Mouse (Mus musculus) central nervous system, embryonic 11.5 days (tissue): Measurements from ENCODE around the gene Obsl1. TPM values are rescaled to one million over a fixed set of nuclear protein-coding genes. Genes with fewer than 3 reads are reported as not detected.

ENCODE experiments used
- polyA plus RNA-seq: library from polyadenylated mRNA; depleted of rRNA; stranded (reverse); fragments of >200 nt; gene quantifications from 2 replicates; pipeline ENCODE4 v1.2.3, GENCODE M21; 2012; rRNA removed

Gene Obsl1
- 96.8 and 109 TPM in 2 replicates for polyA plus RNA-seq

DNA sequence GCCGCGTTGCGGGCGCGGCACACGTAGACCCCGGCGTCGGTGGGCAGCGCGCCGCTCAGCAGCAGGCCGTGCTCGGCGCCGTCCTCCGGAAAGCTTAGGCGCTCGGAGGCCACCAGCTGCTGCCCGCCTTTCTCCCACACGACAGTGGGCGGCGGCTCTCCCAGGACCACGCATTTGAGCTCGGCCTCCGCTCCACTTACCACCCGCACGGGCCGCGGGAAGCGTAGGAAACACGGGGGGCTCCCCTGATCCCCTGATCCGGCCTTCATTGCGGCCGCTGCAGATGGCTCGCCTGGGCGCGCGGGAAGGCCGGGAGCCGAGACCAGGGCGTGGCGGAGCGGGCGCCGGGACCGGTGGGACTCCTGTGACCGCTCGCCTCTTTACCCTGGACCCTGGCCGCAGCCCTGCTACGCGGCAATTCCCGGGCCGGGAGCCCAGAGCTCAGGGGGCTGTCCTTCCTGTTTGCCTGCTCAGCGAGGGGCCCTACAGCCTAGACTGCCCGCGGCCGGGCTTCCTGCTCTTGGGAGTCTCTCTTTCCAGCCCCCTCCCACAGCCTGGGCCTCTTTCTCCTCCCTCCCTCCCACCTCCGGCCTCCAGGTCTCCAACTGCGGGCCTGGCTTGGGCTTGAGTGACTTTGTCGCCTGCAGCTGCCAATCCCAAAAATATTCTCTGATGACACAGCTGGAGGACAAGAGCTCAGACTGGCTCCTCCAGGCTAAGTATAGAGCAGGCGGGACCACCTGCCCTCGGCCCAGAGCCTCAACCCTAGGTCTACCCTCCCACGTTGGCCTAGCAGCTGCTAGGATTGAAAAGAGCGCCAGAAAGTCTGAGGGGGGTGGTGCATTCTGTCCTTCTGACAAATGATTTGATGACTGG is at the start of gene Obsl1:
TSS of gene Obsl1 (minus strand) at position 497 of the 876 bp plus-strand sequence.

GRCm38 (mm10) chr1:75545965-75546956 is 40.0 kb upstream of the Obsl1 start, which contains the start of gene Slc4a3:
Gene Slc4a3 (plus strand): TSS chr1:75546266.

DNA sequence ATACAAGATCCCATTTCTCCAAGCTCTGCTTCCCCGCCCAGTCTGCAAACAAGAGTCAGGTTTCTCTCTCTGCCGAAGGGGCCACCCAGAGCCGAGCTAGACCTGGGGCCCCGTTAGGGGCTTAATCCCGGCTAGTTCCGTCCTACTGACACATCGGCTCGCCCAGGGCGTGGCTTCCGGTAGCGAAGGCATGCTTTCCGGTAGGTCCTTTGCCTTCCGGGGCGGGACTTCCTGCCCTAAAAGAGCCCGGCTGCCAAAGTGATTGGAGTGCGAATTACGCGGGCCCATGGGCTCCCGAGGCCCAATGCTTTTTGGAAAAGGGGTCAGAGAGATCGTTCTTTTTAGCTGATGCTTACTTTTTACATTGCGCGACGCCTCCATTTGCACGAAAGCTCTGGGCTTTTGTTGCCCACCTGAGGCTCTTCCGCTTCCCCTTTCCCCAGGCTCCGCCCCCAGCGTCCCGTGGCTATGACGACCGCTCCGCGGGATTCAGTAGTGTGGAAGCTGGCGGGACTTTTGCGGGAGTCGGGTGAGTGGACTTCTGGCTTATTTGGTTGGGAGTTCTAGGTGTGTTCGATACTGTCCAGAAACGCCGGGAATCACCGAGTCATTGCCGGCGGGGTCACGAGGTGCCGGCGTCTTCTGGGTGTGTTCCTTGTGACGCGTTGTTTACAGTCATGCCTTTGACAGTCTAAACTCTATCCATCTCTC is 15.2 kb upstream of the Obsl1 start, which contains the start of gene Stk11ip:
TSS of gene Stk11ip (plus strand) at position 209 of the 711 bp plus-strand sequence.

DNA sequence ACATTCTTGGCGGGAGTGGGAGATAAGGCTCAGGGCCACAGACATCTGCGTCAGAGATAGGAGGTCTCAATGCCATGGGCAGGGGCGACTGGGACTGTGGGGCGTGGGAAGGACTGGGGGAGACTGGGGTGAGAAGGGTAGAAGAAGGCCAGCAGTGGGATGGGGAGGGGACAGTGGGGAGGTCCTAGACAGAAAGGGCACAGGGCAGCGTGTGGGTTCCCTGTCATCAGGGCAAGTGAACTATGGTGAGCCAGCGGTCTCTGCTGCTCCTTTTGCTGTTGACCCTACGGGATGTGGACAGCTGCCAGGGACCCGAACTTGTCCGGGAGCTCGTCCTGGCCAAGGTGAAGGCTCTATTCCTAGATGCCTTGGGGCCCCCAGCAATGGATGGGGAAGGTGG is 754 bp upstream of the Obsl1 start, which contains the start of gene Inha:
TSS of gene Inha (plus strand) at position 72 of the 400 bp plus-strand sequence.

GRCm38 (mm10) chr1:75478916-75479634 is 27.2 kb downstream of the Obsl1 start, which contains the start of the genes Chpf and Tmem198:
Gene Chpf (minus strand): TSS chr1:75479307.
Gene Tmem198 (plus strand): TSS chr1:75479532.

DNA sequence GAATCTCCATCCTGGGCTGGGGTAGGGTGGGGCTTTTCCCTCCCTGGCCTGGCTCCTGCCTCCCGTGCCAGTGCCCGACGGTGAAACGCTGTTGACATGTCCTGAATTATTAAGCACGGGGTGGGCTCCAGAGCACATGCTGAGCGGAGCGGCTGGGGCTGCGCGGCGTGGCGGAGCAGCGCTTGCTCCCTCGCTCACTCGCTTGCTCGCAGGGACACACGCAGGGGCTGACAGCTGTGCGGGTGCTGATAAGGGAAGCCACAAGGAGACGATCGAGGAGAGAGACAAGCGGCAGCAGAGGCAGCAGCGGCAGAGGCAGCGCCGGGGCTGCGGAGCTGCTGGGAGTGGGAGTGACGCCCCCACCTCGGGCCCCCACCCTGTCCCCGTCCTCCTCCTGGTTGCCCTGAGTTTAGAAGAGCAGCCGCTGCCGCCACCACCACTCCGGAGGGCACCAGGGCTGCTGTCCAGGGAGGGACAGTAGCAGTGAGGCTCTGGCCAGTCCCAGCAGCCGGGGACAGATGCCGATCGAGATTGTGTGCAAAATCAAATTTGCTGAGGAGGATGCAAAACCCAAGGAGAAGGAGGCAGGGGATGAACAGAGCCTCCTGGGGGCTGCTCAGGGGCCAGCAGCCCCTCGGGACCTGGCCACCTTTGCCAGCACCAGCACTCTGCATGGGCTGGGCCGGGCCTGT is 55.8 kb downstream of the Obsl1 start, which contains the start of gene Asic4:
TSS of gene Asic4 (plus strand) at position 123 of the 692 bp plus-strand sequence.

DNA sequence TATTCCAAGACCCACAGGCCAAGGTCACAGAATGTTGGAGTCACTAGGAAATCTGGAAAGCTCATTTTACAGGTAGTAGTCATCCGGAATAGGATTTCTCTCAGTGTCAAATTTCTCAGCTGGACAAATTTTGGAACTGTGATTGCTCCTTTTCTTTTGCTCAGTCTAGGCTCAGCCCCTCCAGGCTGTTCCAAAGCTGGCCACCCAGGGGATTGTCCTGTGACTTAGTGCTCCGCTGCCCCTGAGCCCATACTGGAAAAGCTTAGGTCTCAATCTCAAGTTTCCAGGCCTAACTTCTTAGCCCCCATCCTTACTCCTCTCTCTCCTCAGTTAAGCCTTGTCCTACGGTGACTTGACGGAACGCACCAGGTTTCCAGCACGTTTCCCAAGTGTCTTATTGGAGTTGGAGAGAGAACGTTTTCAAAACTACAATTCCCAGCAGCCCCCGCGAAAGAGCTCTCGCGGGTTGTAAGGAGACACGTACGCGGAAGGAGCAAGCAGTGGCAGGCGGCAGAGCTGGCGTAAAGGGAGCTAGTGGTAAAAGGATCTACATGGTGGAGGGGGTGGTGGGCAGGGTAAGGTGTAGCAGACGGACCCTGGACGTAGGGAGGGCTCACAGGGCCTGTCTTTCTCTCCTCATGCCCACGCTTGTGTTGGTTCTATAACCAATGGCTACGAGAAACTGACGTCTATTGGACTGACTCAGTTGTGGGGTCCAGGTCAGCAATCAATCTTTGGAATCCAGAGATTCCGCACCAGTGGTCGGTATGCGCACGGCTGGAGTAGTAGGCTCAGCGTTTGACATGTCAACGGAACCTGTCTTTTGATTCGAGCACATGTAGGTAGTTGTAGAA is 70.5 kb downstream of the Obsl1 start, which contains the start of gene Gmppa:
TSS of gene Gmppa (plus strand) at position 456 of the 854 bp plus-strand sequence.

Other genes starting within 250 kb of the Obsl1 start
- gene Ptprn, start 241.9 kb downstream of the Obsl1 start, polyA plus RNA-seq = 11.9 and 13.4 TPM in 2 replicates
- gene Resp18, start 228.0 kb downstream of the Obsl1 start, polyA plus RNA-seq = 9.7 and 17.3 TPM in 2 replicates
- 102 and 138 TPM in 2 replicates for gene Dnpep, start 188.5 kb downstream of the Obsl1 start, polyA plus RNA-seq
- gene Des, start 146.1 kb downstream of the Obsl1 start, polyA plus RNA-seq = 5.1 and 15.4 TPM in 2 replicates
- gene Speg, start 131.2 kb downstream of the Obsl1 start, polyA plus RNA-seq = 40.6 and 51.1 TPM in 2 replicates
- 50.2 and 71.7 TPM in 2 replicates for gene Gmppa, start 70.5 kb downstream of the Obsl1 start, polyA plus RNA-seq
- 12.8 and 13.3 TPM in 2 replicates for gene Asic4, start 56.0 kb downstream of the Obsl1 start, polyA plus RNA-seq
- gene Chpf, start 27.1 kb downstream of the Obsl1 start, polyA plus RNA-seq = 29.6 and 30.3 TPM in 2 replicates
- gene Tmem198, start 26.9 kb downstream of the Obsl1 start, polyA plus RNA-seq = 9.1 and 16.2 TPM in 2 replicates
- 19.5 and 20.7 TPM in 2 replicates for gene Inha, start 625 bp upstream of the Obsl1 start, polyA plus RNA-seq
- gene Stk11ip, start 15.1 kb upstream of the Obsl1 start, polyA plus RNA-seq = 32.0 and 34.6 TPM in 2 replicates
- gene Slc4a3, start 39.8 kb upstream of the Obsl1 start, polyA plus RNA-seq = 47.3 and 55.0 TPM in 2 replicates